Comparison of ENCODE assay signal across 8 mouse cellular contexts in the genomic region with DNA sequence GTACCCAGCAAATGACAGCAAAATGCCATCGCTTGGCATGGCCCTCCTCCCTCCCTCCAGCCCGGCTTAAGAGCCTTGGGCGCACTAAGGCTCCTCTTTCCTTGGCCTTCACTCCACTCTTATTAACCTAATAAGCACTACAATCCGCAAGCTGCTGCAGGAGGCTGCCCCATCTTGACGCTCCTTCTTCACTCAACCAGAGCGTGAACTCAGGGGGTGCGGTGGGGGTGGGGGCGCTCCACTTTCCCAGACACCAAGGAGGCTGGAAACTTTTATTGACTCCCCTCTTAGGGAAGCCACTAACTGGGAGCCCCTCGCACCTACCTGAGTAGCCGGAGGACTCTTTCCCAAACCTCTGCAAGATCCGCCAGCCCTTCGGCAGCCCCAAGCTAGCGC. TPM values are rescaled to one million over a fixed set of nuclear protein-coding genes. Genes with fewer than 3 reads are reported as not detected.
DNase-seq lines count a peak whose midpoint lies in the region; ATAC-seq lines count a peak whose summit lies in the region.

No protein-coding gene starts in this region.

- 0 out of 2 replicates have a peak, but pooled peaks cover 3% of the 10 kb centered on the region for H3K4me1 ChIP-seq in kidney, embryonic 14.5 days (ENCODE audit: control insufficient read depth, insufficient read depth, low read length)
- H3K4me1 ChIP-seq in forebrain, embryonic 10.5 days = peaks cover 20% of the 10 kb centered on the region
- H3K4me1 ChIP-seq in limb, embryonic 11.5 days (ENCODE audit: control insufficient read depth, insufficient read depth, low read length) = 0 out of 2 replicates have a peak, but pooled peaks cover 3% of the 10 kb centered on the region

- H3K27ac ChIP-seq in kidney, embryonic 14.5 days (ENCODE audit: low read depth, low read length) = peak overlapping the region; percentile 74; the same call in 1 of the 2 replicates
- H3K27ac ChIP-seq in forebrain, embryonic 10.5 days = peak overlapping the region; percentile 90
- H3K27ac ChIP-seq in limb, embryonic 11.5 days (replicated peaks; ENCODE audit: low read depth, low read length) = peak overlapping the region; percentile 21; the same call in 1 of the 2 replicates

- no peaks in the 10 kb centered on the region for H3K9me3 ChIP-seq in kidney, embryonic 14.5 days (ENCODE audit: control insufficient read depth, low read length)
- no peaks in the 10 kb centered on the region for H3K9me3 ChIP-seq in forebrain, embryonic 10.5 days
- H3K9me3 ChIP-seq in limb, embryonic 11.5 days (ENCODE audit: control insufficient read depth, low read length) = no peaks in the 10 kb centered on the region

- peak overlapping the region; percentile 84 for H3K4me3 ChIP-seq in kidney, embryonic 14.5 days (ENCODE audit: low read length)
- peak overlapping the region; percentile 78 for H3K4me3 ChIP-seq in forebrain, embryonic 10.5 days
- H3K4me3 ChIP-seq in limb, embryonic 11.5 days (ENCODE audit: low read depth, low read length) = peak overlapping the region; percentile 77

- peak overlapping the region; percentile 81 for H3K9ac ChIP-seq in kidney, embryonic 14.5 days (ENCODE audit: low read depth, low read length)
- H3K9ac ChIP-seq in limb, embryonic 11.5 days (ENCODE audit: low read length) = peak overlapping the region; percentile 81

- H3K36me3 ChIP-seq in kidney, embryonic 14.5 days (ENCODE audit: control insufficient read depth, insufficient read depth, low read length) = no peaks in the 10 kb centered on the region
- peaks cover 7% of the 10 kb centered on the region; the same call in 1 of the 2 replicates for H3K36me3 ChIP-seq in forebrain, embryonic 10.5 days (replicated peaks)
- H3K36me3 ChIP-seq in limb, embryonic 11.5 days (ENCODE audit: control insufficient read depth, insufficient read depth, low read length) = no peaks in the 10 kb centered on the region

- no peak for ATAC-seq in kidney, embryonic 14.5 days (ENCODE audit: low FRiP score, low TSS enrichment)
- no peak; the same call in none of the 2 replicates for ATAC-seq in limb, embryonic 11.5 days (ENCODE audit: insufficient number of reproducible peaks, low FRiP score, low TSS enrichment, low read depth)

- no peaks in the 10 kb centered on the region for H3K27me3 ChIP-seq in kidney, embryonic 14.5 days (ENCODE audit: control insufficient read depth, insufficient read depth, low read length)
- no peaks in the 10 kb centered on the region for H3K27me3 ChIP-seq in forebrain, embryonic 10.5 days (ENCODE audit: poor library complexity, severe bottlenecking)
- no peaks in the 10 kb centered on the region for H3K27me3 ChIP-seq in limb, embryonic 11.5 days (ENCODE audit: control insufficient read depth, insufficient read depth, low read length)

- intact Hi-C loops in left cerebral cortex, postnatal 4 days (cut with DNase I) = no loop called here

- peak overlapping the region; percentile 63 for H3K4me2 ChIP-seq in kidney, embryonic 14.5 days (replicated peaks; ENCODE audit: low read depth, low read length)
- peak overlapping the region; percentile 86 for H3K4me2 ChIP-seq in limb, embryonic 11.5 days (ENCODE audit: low read depth, severe bottlenecking)

- no peak for DNase-seq in kidney, adult 18-20 months
- DNase-seq in MN1 (ENCODE audit: low spot score) = peak; percentile 51
- no peak for DNase-seq in forebrain, embryonic 10.5 days (ENCODE audit: extremely low spot score, low spot score)
- no peak for DNase-seq in limb, embryonic 11.5 days (ENCODE audit: low spot score)
- DNase-seq in naive thymus-derived CD4-positive, alpha-beta T cell, adult 2 months (ENCODE audit: low read depth) = peak; percentile 27
- DNase-seq in left cerebral cortex, postnatal 4 days = no peak
- no peak for DNase-seq in adrenal gland, postnatal 10 days

- WGBS in kidney, embryonic 14.5 days = 0% methylated on average over 13 of the region's 13 CpGs
- WGBS in forebrain, embryonic 10.5 days = 0% methylated on average over 13 of the region's 13 CpGs
- WGBS in limb, embryonic 11.5 days = under 1% methylated on average over 13 of the region's 13 CpGs

RNA-seq across cellular contexts. Expression of gene Tmtc3, which starts 0.5 kb away (rescaled TPM):
- 17.8 and 35.1 TPM in 2 replicates for polyA plus RNA-seq in kidney, embryonic 14.5 days (2014; fragmentation: Nextera tagmentation; extraction: Ambion mirVana)
- 20.6 and 22.9 TPM in 2 replicates for polyA plus RNA-seq in forebrain, embryonic 10.5 days (2016; fragmentation: Nextera tagmentation; extraction: Ambion mirVana)
- polyA plus RNA-seq in limb, embryonic 11.5 days (2014; fragmentation: Nextera tagmentation; extraction: Ambion mirVana) = 26.7 and 30.4 TPM in 2 replicates
- 10 to 100 TPM; 11.6 to 12.6 TPM for total RNA-seq in left cerebral cortex, postnatal 4 days (2021)
- 10 to 100 TPM; 21.3 to 22.0 TPM for total RNA-seq in adrenal gland, postnatal 10 days (2021)

RNA-seq across cellular contexts. Expression of gene Cep290, which starts 0.7 kb away (rescaled TPM):
- 7.9 and 8.7 TPM in 2 replicates for polyA plus RNA-seq in kidney, embryonic 14.5 days (2014; fragmentation: Nextera tagmentation; extraction: Ambion mirVana)
- polyA plus RNA-seq in forebrain, embryonic 10.5 days (2016; fragmentation: Nextera tagmentation; extraction: Ambion mirVana) = 5.8 and 7.1 TPM in 2 replicates
- polyA plus RNA-seq in limb, embryonic 11.5 days (2014; fragmentation: Nextera tagmentation; extraction: Ambion mirVana) = 6.1 and 8.0 TPM in 2 replicates
- 10 to 100 TPM; 11.1 to 13.1 TPM for total RNA-seq in left cerebral cortex, postnatal 4 days (2021)
- total RNA-seq in adrenal gland, postnatal 10 days (2021) = 1 to 10 TPM; 6.5 to 7.9 TPM

Comparison
In these comparisons a context has a peak if more than half of its experiments do, and no peak if none do; other contexts are left out.
1. H3K27ac ChIP-seq: peak in every context shown above with its lines; median percentile 90 in forebrain, embryonic 10.5 days; 74 in kidney, embryonic 14.5 days; 21 in limb, embryonic 11.5 days.
2. DNase-seq: peak in MN1 (single experiment) and naive thymus-derived CD4-positive, alpha-beta T cell, adult 2 months (single experiment); none in kidney, adult 18-20 months (single experiment), forebrain, embryonic 10.5 days (single experiment), limb, embryonic 11.5 days (single experiment), left cerebral cortex, postnatal 4 days (single experiment) and adrenal gland, postnatal 10 days (single experiment).
3. Peak in every context shown above with its lines, with median percentiles within 50 percentile points of each other: H3K4me3 ChIP-seq.